Mouse (Mus musculus): Measurements from ENCODE around the gene Mrps6.

- TF ChIP-seq CTCF (IDR thresholded peaks at IDR 0.05 in 2 of 3, conservative IDR thresholded peaks at IDR 0.05 in 1 of 3; ENCODE audit: control insufficient read depth in 1 of 3, insufficient read depth in 1 of 3, low read depth in 2 of 3, low read length in 3 of 3, poor library complexity in 1 of 3, severe bottlenecking in 1 of 3) (no peak), KAT2A (conservative IDR thresholded peaks at IDR 0.05; ENCODE audit: low read depth, low read length) (no peak), MXI1 (IDR thresholded peaks at IDR 0.05; ENCODE audit: low read depth, low read length) (no peak), MAZ (IDR thresholded peaks at IDR 0.05; ENCODE audit: low read depth, low read length) (no peak), EP300 (IDR thresholded peaks at IDR 0.05; ENCODE audit: low read depth in 1 of 2, low read length in 2 of 2) (no peak), POLR2A (IDR thresholded peaks at IDR 0.05; ENCODE audit: control insufficient read depth in 1 of 2, insufficient read depth in 1 of 2, low read depth in 1 of 2, low read length in 2 of 2, poor library complexity in 1 of 2) (no peak), ETS1 (IDR thresholded peaks at IDR 0.05; ENCODE audit: low read depth, low read length) (no peak), MAX (IDR thresholded peaks at IDR 0.05; ENCODE audit: low read length) (no peak), GATA1 (IDR thresholded peaks at IDR 0.05; ENCODE audit: low read depth, low read length) (no peak), ELF1 (IDR thresholded peaks at IDR 0.05; ENCODE audit: low read depth, low read length) (no peak), MAFK (IDR thresholded peaks at IDR 0.05; ENCODE audit: borderline replicate concordance, low read depth, low read length) (no peak)
Observed at GRCm38 (mm10) chr16:92058644-92059620, 862 bp downstream of the Mrps6 start.

Data from MEL (cell line).